Mouse (Mus musculus): Measurements from ENCODE around the gene Plekhg1. TPM values are rescaled to one million over a fixed set of nuclear protein-coding genes. Genes with fewer than 3 reads are reported as not detected.

The Plekhg1 gene
- 3.5 and 4.1 TPM in 2 replicates for polyA plus RNA-seq (2021; fragmentation: Nextera tagmentation)
- long read RNA-seq, experiment 1, partial matches to known transcripts: 0 of 3 reads
- long read RNA-seq, experiment 1, other reads (novel, unspliced or antisense): 3 of 3 reads
- long read RNA-seq, experiment 2, full-length matches to known transcripts: 3 of 12 reads
- long read RNA-seq, experiment 2, partial matches to known transcripts: 4 of 12 reads
- long read RNA-seq, experiment 2, other reads (novel, unspliced or antisense): 5 of 12 reads

DNA sequence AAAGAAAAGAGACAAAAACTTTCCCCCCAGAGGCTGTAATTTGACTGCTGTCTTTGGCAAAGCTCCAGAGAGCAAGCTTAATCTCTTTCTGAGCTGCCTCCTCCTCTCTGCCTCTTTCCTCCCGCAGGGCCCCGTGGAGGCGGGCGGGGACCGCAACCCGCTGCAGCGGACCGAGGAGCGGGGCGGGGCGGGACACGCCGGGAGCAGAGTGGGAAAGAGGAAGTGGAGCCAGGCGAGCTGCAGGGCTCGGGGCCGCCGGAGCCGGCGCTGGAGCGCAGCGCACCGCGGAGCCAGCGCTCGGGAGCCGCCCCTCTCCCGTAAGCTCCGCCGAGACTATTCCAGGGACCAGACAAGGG is at the start of gene Plekhg1:
Plekhg1 (plus strand) TSS at position 217 of the 356 bp plus-strand sequence.

GRCm38 (mm10) chr10:3972981-3973588 is 232.9 kb downstream of the Plekhg1 start, which contains the start of gene Mthfd1l:
Gene Mthfd1l (plus strand): TSS chr10:3973118.

Other genes with a start within 250 kb of the Plekhg1 start
- 3.7 and 4.9 TPM in 2 replicates for gene Iyd, start 200.1 kb upstream of the Plekhg1 start, polyA plus RNA-seq (2021; fragmentation: Nextera tagmentation)
- gene Mthfd1l, start 232.8 kb downstream of the Plekhg1 start, polyA plus RNA-seq (2021; fragmentation: Nextera tagmentation): 3.3 and 3.8 TPM in 2 replicates

Data from layer of hippocampus, adult 6 months (tissue).